Mouse (Mus musculus): Measurements from ENCODE around the gene Ak3. TPM values are rescaled to one million over a fixed set of nuclear protein-coding genes. Genes with fewer than 3 reads are reported as not detected.

Ak3 gene
- polyA plus RNA-seq, 1 experiment from 2014 or later = 96.7 TPM

- 30% methylated on average over 4 of the region's 4 CpGs for WGBS
- DNase-seq (ENCODE audit: low spot score, missing footprints) = peak; percentile 88
- Histone ChIP-seq H3K4me2 (peak overlapping the region; percentile 77), H3K4me1 (ENCODE audit: control insufficient read depth, insufficient read depth, low read length) (peaks cover 22% of the 10 kb centered on the region), H3K36me3 (ENCODE audit: control insufficient read depth, insufficient read depth, low read length) (no peaks in the 10 kb centered on the region), H3K9me3 (ENCODE audit: control insufficient read depth, low read length) (no peaks in the 10 kb centered on the region), H3K27me3 (ENCODE audit: control insufficient read depth, insufficient read depth, low read length) (no peaks in the 10 kb centered on the region), H3K9ac (ENCODE audit: low read length) (peak overlapping the region; percentile 95), H3K4me3 (ENCODE audit: low read depth, low read length) (peak overlapping the region; percentile 81), H3K27ac (ENCODE audit: low read depth, low read length) (peak overlapping the region; percentile 16; the same call in 1 of the 2 replicates)
- ATAC-seq (ENCODE audit: low FRiP score) = no peak
These were observed 814 bp downstream of the Ak3 start for GRCm38 (mm10) chr19:29046961-29047333.

DNA sequence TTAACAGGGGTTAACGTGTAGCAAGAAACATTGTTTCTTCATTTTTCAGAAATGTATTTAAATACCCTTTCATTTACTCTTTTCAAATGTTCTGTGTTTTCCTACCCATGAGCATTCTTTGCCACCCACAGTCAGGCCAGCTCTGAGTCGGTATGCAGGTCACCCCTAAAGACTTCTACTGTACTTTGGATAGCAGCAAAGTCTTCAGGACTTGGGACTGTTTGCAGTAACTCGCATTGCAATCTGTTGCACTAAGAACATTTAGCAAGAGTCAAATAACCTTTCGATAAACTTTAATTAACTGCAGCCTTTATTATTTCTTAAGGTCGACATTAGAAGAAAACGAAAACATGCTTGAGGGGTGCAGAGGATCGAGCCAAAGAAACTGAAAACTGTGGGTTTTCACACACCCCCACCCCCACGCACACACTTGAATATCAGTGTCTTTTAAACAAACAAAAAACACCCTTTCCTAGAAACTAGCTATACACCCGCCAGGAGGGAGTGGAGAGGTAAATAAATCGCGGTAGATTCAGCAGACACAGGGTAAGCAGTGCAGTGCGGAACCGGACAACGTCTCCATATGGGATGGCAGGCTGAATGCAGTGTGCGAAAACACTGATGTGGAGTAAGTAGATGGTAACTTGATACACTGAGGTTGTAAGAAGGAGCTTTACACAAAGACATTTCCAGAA, 1.7 kb downstream of the Ak3 start:
- Histone ChIP-seq H3K27ac (ENCODE audit: low read depth, low read length) (no peak overlapping the region), H3K9ac (ENCODE audit: low read length) (peak overlapping the region; percentile 4), H3K4me3 (ENCODE audit: low read depth, low read length) (peak overlapping the region; percentile 4; the same call in 1 of the 2 replicates), H3K9me3 (ENCODE audit: control insufficient read depth, low read length) (no peaks in the 10 kb centered on the region), H3K27me3 (ENCODE audit: control insufficient read depth, insufficient read depth, low read length) (no peaks in the 10 kb centered on the region), H3K4me1 (ENCODE audit: control insufficient read depth, insufficient read depth, low read length) (peaks cover 22% of the 10 kb centered on the region), H3K36me3 (ENCODE audit: control insufficient read depth, insufficient read depth, low read length) (no peaks in the 10 kb centered on the region), H3K4me2 (peak overlapping the region; percentile 77)
- WGBS = 46% methylated on average over 15 of the region's 15 CpGs
- peak; percentile 87 for DNase-seq (ENCODE audit: low spot score, missing footprints)
- no peak for ATAC-seq (ENCODE audit: low FRiP score)

GRCm38 (mm10) chr19:29045369-29045768, 2.4 kb downstream of the Ak3 start:
- WGBS = 37% methylated on average over 4 of the region's 4 CpGs
- H3K36me3 ChIP-seq (ENCODE audit: control insufficient read depth, insufficient read depth, low read length) = no peaks in the 10 kb centered on the region
- ATAC-seq (ENCODE audit: low FRiP score) = no peak
- no peak for DNase-seq (ENCODE audit: low spot score, missing footprints)
- no peaks in the 10 kb centered on the region for H3K9me3 ChIP-seq (ENCODE audit: control insufficient read depth, low read length)
- peaks cover 22% of the 10 kb centered on the region for H3K4me1 ChIP-seq (ENCODE audit: control insufficient read depth, insufficient read depth, low read length)
- no peak overlapping the region for H3K9ac ChIP-seq (ENCODE audit: low read length)
- no peak overlapping the region for H3K4me3 ChIP-seq (ENCODE audit: low read depth, low read length)
- H3K27ac ChIP-seq (ENCODE audit: low read depth, low read length) = no peak overlapping the region
- H3K4me2 ChIP-seq = peak overlapping the region; percentile 77
- H3K27me3 ChIP-seq (ENCODE audit: control insufficient read depth, insufficient read depth, low read length) = no peaks in the 10 kb centered on the region

GRCm38 (mm10) chr19:29044353-29044768, 3.4 kb downstream of the Ak3 start:
- ATAC-seq (ENCODE audit: low FRiP score) (peak; percentile 65), DNase-seq (ENCODE audit: low spot score, missing footprints) (peak; percentile 90)
- Histone ChIP-seq H3K4me3 (ENCODE audit: low read depth, low read length) (no peak overlapping the region), H3K9ac (ENCODE audit: low read length) (no peak overlapping the region), H3K27me3 (ENCODE audit: control insufficient read depth, insufficient read depth, low read length) (no peaks in the 10 kb centered on the region), H3K36me3 (ENCODE audit: control insufficient read depth, insufficient read depth, low read length) (no peaks in the 10 kb centered on the region), H3K4me1 (ENCODE audit: control insufficient read depth, insufficient read depth, low read length) (peaks cover 22% of the 10 kb centered on the region), H3K4me2 (peak overlapping the region; percentile 28; the same call in 1 of the 2 replicates), H3K9me3 (ENCODE audit: control insufficient read depth, low read length) (no peaks in the 10 kb centered on the region), H3K27ac (ENCODE audit: low read depth, low read length) (peak overlapping the region; percentile 63)
- 8% methylated on average over 9 of the region's 9 CpGs for WGBS

DNA sequence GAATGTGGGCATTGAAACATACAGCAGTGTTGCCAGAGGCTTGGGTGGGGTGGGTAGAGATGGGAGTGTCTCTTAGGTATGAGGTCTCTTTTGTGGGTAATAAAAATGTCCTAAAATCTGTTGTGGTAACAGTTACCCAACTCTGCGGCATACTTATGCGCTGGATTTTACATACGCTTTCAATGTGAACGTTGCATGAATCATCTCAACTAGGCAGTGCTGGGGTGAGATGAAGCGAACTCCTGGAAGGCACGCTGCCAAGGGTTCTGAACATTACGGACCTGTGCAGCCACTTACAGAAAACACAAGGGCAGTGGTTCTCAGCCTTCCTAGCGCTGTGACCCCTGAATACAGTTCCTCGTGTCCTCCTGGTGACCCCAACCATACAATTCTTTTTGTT, 5.1 kb downstream of the Ak3 start:
- H3K4me3 ChIP-seq (ENCODE audit: low read depth, low read length) = no peak overlapping the region
- no peaks in the 10 kb centered on the region; the same call in 1 of the 2 replicates for H3K9me3 ChIP-seq (ENCODE audit: control insufficient read depth, low read length)
- DNase-seq (ENCODE audit: low spot score, missing footprints) = no peak
- no peak for ATAC-seq (ENCODE audit: low FRiP score)
- no peak overlapping the region for H3K9ac ChIP-seq (ENCODE audit: low read length)
- no peak overlapping the region for H3K4me2 ChIP-seq
- no peak overlapping the region for H3K27ac ChIP-seq (ENCODE audit: low read depth, low read length)
- H3K36me3 ChIP-seq (ENCODE audit: control insufficient read depth, insufficient read depth, low read length) = no peaks in the 10 kb centered on the region; the same call in 1 of the 2 replicates
- no peaks in the 10 kb centered on the region for H3K27me3 ChIP-seq (ENCODE audit: control insufficient read depth, insufficient read depth, low read length)
- WGBS = 93% methylated on average over 9 of the region's 9 CpGs
- peaks cover 22% of the 10 kb centered on the region for H3K4me1 ChIP-seq (ENCODE audit: control insufficient read depth, insufficient read depth, low read length)

GRCm38 (mm10) chr19:29042143-29042542, 5.6 kb downstream of the Ak3 start:
- no peaks in the 10 kb centered on the region; the same call in 1 of the 2 replicates for H3K36me3 ChIP-seq (ENCODE audit: control insufficient read depth, insufficient read depth, low read length)
- ATAC-seq (ENCODE audit: low FRiP score) (no peak), DNase-seq (ENCODE audit: low spot score, missing footprints) (no peak)
- no peak overlapping the region for H3K4me2 ChIP-seq
- no peak overlapping the region for H3K9ac ChIP-seq (ENCODE audit: low read length)
- H3K4me3 ChIP-seq (ENCODE audit: low read depth, low read length) = no peak overlapping the region
- H3K27me3 ChIP-seq (ENCODE audit: control insufficient read depth, insufficient read depth, low read length) = no peaks in the 10 kb centered on the region
- H3K4me1 ChIP-seq (ENCODE audit: control insufficient read depth, insufficient read depth, low read length) = peaks cover 22% of the 10 kb centered on the region
- WGBS = 83% methylated on average over 6 of the region's 6 CpGs
- H3K9me3 ChIP-seq (ENCODE audit: control insufficient read depth, low read length) = no peaks in the 10 kb centered on the region; the same call in 1 of the 2 replicates
- no peak overlapping the region for H3K27ac ChIP-seq (ENCODE audit: low read depth, low read length)

DNA sequence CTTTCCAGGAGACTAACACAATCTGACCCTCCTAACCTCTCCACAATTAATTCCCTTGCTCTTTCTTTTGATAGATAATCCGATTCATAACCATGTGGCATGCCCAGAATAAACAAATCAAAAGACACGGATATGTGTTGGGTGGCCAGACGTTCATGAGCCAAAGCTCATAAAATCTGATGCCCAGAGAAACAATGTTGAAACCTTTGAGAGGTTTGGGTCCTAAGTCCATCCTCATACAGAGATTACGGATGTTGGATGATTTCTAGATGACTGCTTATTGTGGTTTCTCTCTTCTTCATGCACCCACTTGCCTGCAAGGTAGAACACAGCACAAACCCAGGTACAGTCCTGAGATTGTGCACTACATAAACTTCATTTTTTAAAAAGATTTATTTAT, 7.6 kb downstream of the Ak3 start:
- no peaks in the 10 kb centered on the region; the same call in 1 of the 2 replicates for H3K9me3 ChIP-seq (ENCODE audit: control insufficient read depth, low read length)
- H3K27ac ChIP-seq (ENCODE audit: low read depth, low read length) = no peak overlapping the region
- 90% methylated on average over 4 of the region's 4 CpGs for WGBS
- ATAC-seq (ENCODE audit: low FRiP score) (no peak), DNase-seq (ENCODE audit: low spot score, missing footprints) (no peak)
- peaks cover 14% of the 10 kb centered on the region for H3K4me1 ChIP-seq (ENCODE audit: control insufficient read depth, insufficient read depth, low read length)
- H3K27me3 ChIP-seq (ENCODE audit: control insufficient read depth, insufficient read depth, low read length) = no peaks in the 10 kb centered on the region
- no peak overlapping the region for H3K4me2 ChIP-seq
- H3K36me3 ChIP-seq (ENCODE audit: control insufficient read depth, insufficient read depth, low read length) = no peaks in the 10 kb centered on the region; the same call in 1 of the 2 replicates
- H3K9ac ChIP-seq (ENCODE audit: low read length) = no peak overlapping the region
- no peak overlapping the region for H3K4me3 ChIP-seq (ENCODE audit: low read depth, low read length)

DNA sequence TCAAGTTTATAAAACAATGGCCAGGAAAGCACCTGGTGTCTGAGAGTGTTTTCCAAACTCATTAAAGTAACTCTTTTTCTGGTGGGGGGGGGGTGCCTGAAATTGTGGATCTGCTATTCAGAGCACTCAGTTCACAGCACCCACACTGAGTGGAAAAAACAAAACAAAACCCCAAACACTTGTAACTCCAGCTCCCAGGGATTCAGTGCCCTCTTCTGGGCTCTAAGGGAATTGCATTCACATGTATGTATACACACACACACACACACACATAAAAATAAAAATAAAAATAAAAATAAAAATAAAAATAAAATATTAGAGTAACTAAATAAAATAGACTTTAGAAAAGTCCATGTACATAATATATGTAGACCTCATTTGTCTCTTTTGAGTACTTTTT, 8.4 kb downstream of the Ak3 start:
- Histone ChIP-seq H3K36me3 (ENCODE audit: control insufficient read depth, insufficient read depth, low read length) (peaks cover 3% of the 10 kb centered on the region; the same call in 1 of the 2 replicates), H3K27ac (ENCODE audit: low read depth, low read length) (no peak overlapping the region), H3K27me3 (ENCODE audit: control insufficient read depth, insufficient read depth, low read length) (no peaks in the 10 kb centered on the region), H3K9me3 (ENCODE audit: control insufficient read depth, low read length) (no peaks in the 10 kb centered on the region; the same call in 1 of the 2 replicates), H3K4me1 (ENCODE audit: control insufficient read depth, insufficient read depth, low read length) (peaks cover 8% of the 10 kb centered on the region), H3K9ac (ENCODE audit: low read length) (no peak overlapping the region), H3K4me2 (no peak overlapping the region), H3K4me3 (ENCODE audit: low read depth, low read length) (no peak overlapping the region)
- ATAC-seq (ENCODE audit: low FRiP score) (no peak), DNase-seq (ENCODE audit: low spot score, missing footprints) (no peak)

- Histone ChIP-seq H3K9ac (ENCODE audit: low read length) (no peak overlapping the region), H3K27ac (ENCODE audit: low read depth, low read length) (no peak overlapping the region), H3K4me1 (ENCODE audit: control insufficient read depth, insufficient read depth, low read length) (no peaks in the 10 kb centered on the region), H3K4me2 (no peak overlapping the region), H3K9me3 (ENCODE audit: control insufficient read depth, low read length) (no peaks in the 10 kb centered on the region; the same call in 1 of the 2 replicates), H3K27me3 (ENCODE audit: control insufficient read depth, insufficient read depth, low read length) (no peaks in the 10 kb centered on the region), H3K4me3 (ENCODE audit: low read depth, low read length) (no peak overlapping the region), H3K36me3 (ENCODE audit: control insufficient read depth, insufficient read depth, low read length) (peaks cover 3% of the 10 kb centered on the region; the same call in 1 of the 2 replicates)
- DNase-seq (ENCODE audit: low spot score, missing footprints) = no peak
- no peak for ATAC-seq (ENCODE audit: low FRiP score)
- WGBS = 96% methylated on average over 10 of the region's 10 CpGs
These were observed 10.2 kb downstream of the Ak3 start for GRCm38 (mm10) chr19:29037541-29037940.

Measured in midbrain, embryonic 11.5 days (tissue).